Mouse (Mus musculus) brain, embryonic 14.5 days (tissue): ENCODE data around the gene Rhot2.

Source experiments
- CTCF ChIP-seq: fragments of 200-500 bp; IDR thresholded peaks from 2 replicates; pipeline ENCODE4 v1.5.1; 2012; ENCODE audit warnings: inconsistent platforms, mild to moderate bottlenecking, moderate library complexity, borderline replicate concordance; ENCODE audit not compliant: insufficient read depth, insufficient read length; ENCODE audit errors: extremely low read depth
- POLR2A ChIP-seq: fragments of 200-500 bp; IDR thresholded peaks from 2 replicates; pipeline ENCODE4 v1.6.1; 2012; ENCODE audit warnings: mild to moderate bottlenecking, inconsistent platforms, borderline replicate concordance; ENCODE audit not compliant: poor library complexity, insufficient read depth, insufficient read length, severe bottlenecking; ENCODE audit errors: extremely low read depth

- TF ChIP-seq CTCF (peak; percentile 17; the same call in 1 of the 2 replicates), POLR2A (peak; percentile 68)
These were observed 35.7 kb downstream of the Rhot2 start, which contains the start of gene Fbxl16 for GRCm38 (mm10) chr17:25808789-25809605.
